Comparison of ENCODE assay signal across 8 mouse cellular contexts in genomic region chr2:52674886-52675277, GRCm38 (mm10). TPM values are rescaled to one million over a fixed set of nuclear protein-coding genes. Genes with fewer than 3 reads are reported as not detected.
DNase-seq lines count a peak whose midpoint lies in the region; ATAC-seq and TF ChIP-seq lines count a peak whose summit lies in the region.

No protein-coding gene starts in this region.

- WGBS in embryonic facial prominence, embryonic 12.5 days: under 1% methylated on average over 19 of the region's 19 CpGs
- 1% methylated on average over 19 of the region's 19 CpGs for WGBS in midbrain, embryonic 14.5 days

- ATAC-seq in embryonic facial prominence, embryonic 12.5 days (ENCODE audit: insufficient number of reproducible peaks, insufficient read depth, low FRiP score, low TSS enrichment): no peak
- ATAC-seq in hematopoietic stem cell, adult 5-6 weeks (replicated peaks in 1 of 2; ENCODE audit: insufficient read depth in 1 of 2, low FRiP score in 2 of 2, low TSS enrichment in 1 of 2, low read depth in 1 of 2, poor library complexity in 2 of 2, severe bottlenecking in 2 of 2): peak; percentile 51 to 57
- ATAC-seq in midbrain, embryonic 14.5 days (ENCODE audit: low FRiP score, low TSS enrichment): no peak

- no peaks in the 10 kb centered on the region for H3K36me3 ChIP-seq in E14TG2a.4 (ENCODE audit: insufficient read depth, low read length)
- H3K36me3 ChIP-seq in embryonic facial prominence, embryonic 12.5 days: no peaks in the 10 kb centered on the region
- H3K36me3 ChIP-seq in midbrain, embryonic 14.5 days (ENCODE audit: control insufficient read depth, insufficient read depth, low read length): no peaks in the 10 kb centered on the region

- no peak overlapping the region for H3K27ac ChIP-seq in embryonic facial prominence, embryonic 12.5 days
- no peak overlapping the region for H3K27ac ChIP-seq in midbrain, embryonic 14.5 days (replicated peaks; ENCODE audit: low read depth, low read length)

- peaks cover 79% of the 10 kb centered on the region for H3K27me3 ChIP-seq in E14TG2a.4 (ENCODE audit: insufficient read depth, low read length)
- H3K27me3 ChIP-seq in embryonic facial prominence, embryonic 12.5 days: peaks cover 12% of the 10 kb centered on the region
- H3K27me3 ChIP-seq in midbrain, embryonic 14.5 days (ENCODE audit: control insufficient read depth, insufficient read depth, low read length): peaks cover 15% of the 10 kb centered on the region; the same call in 1 of the 2 replicates

- peaks cover 22% of the 10 kb centered on the region for H3K4me1 ChIP-seq in E14TG2a.4 (replicated peaks; ENCODE audit: low read depth, low read length)
- H3K4me1 ChIP-seq in embryonic facial prominence, embryonic 12.5 days: peaks cover 12% of the 10 kb centered on the region; the same call in 1 of the 2 replicates
- peaks cover 9% of the 10 kb centered on the region; the same call in 1 of the 2 replicates for H3K4me1 ChIP-seq in midbrain, embryonic 14.5 days (ENCODE audit: control insufficient read depth, insufficient read depth, low read length)

- peak overlapping the region; percentile 82 for H3K4me3 ChIP-seq in E14TG2a.4 (replicated peaks; ENCODE audit: low read length)
- peak overlapping the region; percentile 65 for H3K4me3 ChIP-seq in embryonic facial prominence, embryonic 12.5 days
- peak overlapping the region; percentile 67 for H3K4me3 ChIP-seq in midbrain, embryonic 14.5 days (replicated peaks; ENCODE audit: low read depth, low read length)

- DNase-seq in R1 (ENCODE audit: low read depth, low spot score): peak; percentile 37
- peak; percentile 26 for DNase-seq in left cerebral cortex, postnatal 4 days
- DNase-seq in midbrain, embryonic 14.5 days: peak; percentile 61
- no peak for DNase-seq in urinary bladder, postnatal 36 days (ENCODE audit: low spot score in 2 of 2)
- no peak for DNase-seq in thymus, postnatal 36 days

- H3K9me3 ChIP-seq in E14TG2a.4 (ENCODE audit: low read length): no peaks in the 10 kb centered on the region
- H3K9me3 ChIP-seq in embryonic facial prominence, embryonic 12.5 days: no peaks in the 10 kb centered on the region
- H3K9me3 ChIP-seq in midbrain, embryonic 14.5 days (ENCODE audit: control insufficient read depth, low read length): no peaks in the 10 kb centered on the region

- TF ChIP-seq CTCF in E14TG2a.4 (conservative IDR thresholded peaks at IDR 0.05; ENCODE audit: low read length): no peak

- intact Hi-C loops in left cerebral cortex, postnatal 4 days (cut with DNase I): no loop called here

- no peak overlapping the region for H3K9ac ChIP-seq in embryonic facial prominence, embryonic 12.5 days
- no peak overlapping the region for H3K9ac ChIP-seq in midbrain, embryonic 14.5 days (replicated peaks; ENCODE audit: low read length)

- H3K4me2 ChIP-seq in embryonic facial prominence, embryonic 12.5 days (replicated peaks): peak overlapping the region; percentile 97
- H3K4me2 ChIP-seq in midbrain, embryonic 14.5 days (ENCODE audit: low read length): peak overlapping the region; percentile 93

RNA-seq across cellular contexts. Expression of gene Cacnb4, which starts 1.7 kb away (rescaled TPM):
- 1.0 and 1.4 TPM in 2 replicates for polyA plus RNA-seq in embryonic facial prominence, embryonic 12.5 days (2016; fragmentation: Nextera tagmentation; extraction: Ambion mirVana)
- not detected in 2 replicates for total RNA-seq in hematopoietic stem cell, adult 5-6 weeks (2017)
- total RNA-seq in left cerebral cortex, postnatal 4 days (2021): 10 to 100 TPM; 39.9 to 43.7 TPM
- polyA plus RNA-seq in midbrain, embryonic 14.5 days (2014; fragmentation: Nextera tagmentation; extraction: Ambion mirVana): 16.3 and 18.0 TPM in 2 replicates

Comparison
In these comparisons a context has a peak if more than half of its experiments do, and no peak if none do; other contexts are left out.
1. DNase-seq: peak in R1 (single experiment), left cerebral cortex, postnatal 4 days (single experiment) and midbrain, embryonic 14.5 days (single experiment); none in urinary bladder, postnatal 36 days (0 of 2) and thymus, postnatal 36 days (0 of 2).
2. ATAC-seq: peak in hematopoietic stem cell, adult 5-6 weeks (2 of 2); none in embryonic facial prominence, embryonic 12.5 days (single experiment) and midbrain, embryonic 14.5 days (single experiment).
3. RNA of gene Cacnb4, which starts 1.7 kb away (total RNA-seq): 39.9 to 43.7 TPM in left cerebral cortex, postnatal 4 days; not detected in hematopoietic stem cell, adult 5-6 weeks; every median in the first group is over 10 times any median in the second.
4. Peak in every context shown above with its lines, with median percentiles within 50 percentile points of each other: H3K4me3 ChIP-seq.